Mouse (Mus musculus): ENCODE results near the gene Gpr62. TPM values are rescaled to one million over a fixed set of nuclear protein-coding genes. Genes with fewer than 3 reads are reported as not detected.
A peak's percentile ranks its signal among the peaks of the same experiment; 100 is the strongest.

Gpr62 gene
- total RNA-seq, 2 experiments from 2014 or later, result 9.0 to 9.6 TPM

GRCm38 (mm10) chr9:106457920-106458319 lies 7.8 kb downstream of the Gpr62 start:
- DNase-seq (ENCODE audit: low spot score in 2 of 2), result no peak

GRCm38 (mm10) chr9:106457163-106457559 lies 8.6 kb downstream of the Gpr62 start:
- DNase-seq (ENCODE audit: low spot score in 2 of 2), result no peak

GRCm38 (mm10) chr9:106456325-106457162 lies 9.2 kb downstream of the Gpr62 start:
- DNase-seq (ENCODE audit: low spot score in 2 of 2), result no peak

- peak in 1 of 2 experiments; percentile 38 for DNase-seq (ENCODE audit: low spot score in 2 of 2)
Observed at GRCm38 (mm10) chr9:106454888-106455681, 10.7 kb downstream of the Gpr62 start.

- no peak for DNase-seq (ENCODE audit: low spot score in 2 of 2)
Observed at GRCm38 (mm10) chr9:106454071-106454761, 11.5 kb downstream of the Gpr62 start.

- peak; percentile 49 to 54 for DNase-seq (ENCODE audit: low spot score in 2 of 2)
Observed at GRCm38 (mm10) chr9:106453271-106454070, 12.3 kb downstream of the Gpr62 start, which contains the start of gene Pcbp4. Pcbp4 (plus strand) TSS chr9:106453291.

GRCm38 (mm10) chr9:106452821-106453220 lies 12.9 kb downstream of the Gpr62 start:
- peak in 1 of 2 experiments; percentile 46 for DNase-seq (ENCODE audit: low spot score in 2 of 2)

- no peak for DNase-seq (ENCODE audit: low spot score in 2 of 2)
Observed at GRCm38 (mm10) chr9:106452351-106452750, 13.4 kb downstream of the Gpr62 start.

- DNase-seq (ENCODE audit: low spot score in 2 of 2), result no peak
Observed at GRCm38 (mm10) chr9:106451899-106452298, 13.8 kb downstream of the Gpr62 start.

- DNase-seq (ENCODE audit: low spot score in 2 of 2), result no peak
Observed at GRCm38 (mm10) chr9:106451298-106451697, 14.4 kb downstream of the Gpr62 start.

GRCm38 (mm10) chr9:106450661-106451060 lies 15.1 kb downstream of the Gpr62 start:
- DNase-seq (ENCODE audit: low spot score in 2 of 2), result no peak

- no peak for DNase-seq (ENCODE audit: low spot score in 2 of 2)
Observed at GRCm38 (mm10) chr9:106449947-106450346, 15.8 kb downstream of the Gpr62 start.

GRCm38 (mm10) chr9:106448498-106449031 lies 17.2 kb downstream of the Gpr62 start:
- peak; percentile 68 to 79 for DNase-seq (ENCODE audit: low spot score in 2 of 2)

- DNase-seq (ENCODE audit: low spot score in 2 of 2), result no peak
Observed at GRCm38 (mm10) chr9:106447951-106448350, 17.8 kb downstream of the Gpr62 start.

GRCm38 (mm10) chr9:106447348-106447747 lies 18.4 kb downstream of the Gpr62 start, which contains the start of the genes Abhd14b and Abhd14a:
Abhd14b (plus strand) TSS chr9:106447459.
Abhd14a (minus strand) TSS chr9:106447678.
- peak; percentile 91 to 94 for DNase-seq (ENCODE audit: low spot score in 2 of 2)

GRCm38 (mm10) chr9:106444836-106445235 lies 20.9 kb downstream of the Gpr62 start:
- DNase-seq (ENCODE audit: low spot score in 2 of 2), result no peak

- no peak for DNase-seq (ENCODE audit: low spot score in 2 of 2)
Observed at GRCm38 (mm10) chr9:106442680-106443079, 23.1 kb downstream of the Gpr62 start.

- no peak for DNase-seq (ENCODE audit: low spot score in 2 of 2)
Observed at GRCm38 (mm10) chr9:106436566-106436965, 29.2 kb downstream of the Gpr62 start.

GRCm38 (mm10) chr9:106433389-106433788 lies 32.3 kb downstream of the Gpr62 start:
- peak; percentile 56 to 67 for DNase-seq (ENCODE audit: low spot score in 2 of 2)

GRCm38 (mm10) chr9:106430015-106430264 lies 35.8 kb downstream of the Gpr62 start:
- DNase-seq (ENCODE audit: low spot score in 2 of 2), result no peak
